Mouse (Mus musculus) sigmoid colon, adult 10 weeks (tissue): ENCODE measurements around the gene Srsf10. TPM values are rescaled to one million over a fixed set of nuclear protein-coding genes. Genes with fewer than 3 reads are reported as not detected.

Source experiments
- polyA plus RNA-seq: library from polyadenylated mRNA; stranded (reverse); fragments of 350-450 nt; fragmentation: Illumina TruSeq; extraction: RNeasy Lipid Tissue Mini Kit (QIAGEN cat#74804); gene quantifications from one replicate; pipeline ENCODE4 v1.2.3, GENCODE M21; 2014; ENCODE audit warnings: low read depth, low replicate concordance

The Srsf10 gene
- polyA plus RNA-seq: 309 TPM

DNA sequence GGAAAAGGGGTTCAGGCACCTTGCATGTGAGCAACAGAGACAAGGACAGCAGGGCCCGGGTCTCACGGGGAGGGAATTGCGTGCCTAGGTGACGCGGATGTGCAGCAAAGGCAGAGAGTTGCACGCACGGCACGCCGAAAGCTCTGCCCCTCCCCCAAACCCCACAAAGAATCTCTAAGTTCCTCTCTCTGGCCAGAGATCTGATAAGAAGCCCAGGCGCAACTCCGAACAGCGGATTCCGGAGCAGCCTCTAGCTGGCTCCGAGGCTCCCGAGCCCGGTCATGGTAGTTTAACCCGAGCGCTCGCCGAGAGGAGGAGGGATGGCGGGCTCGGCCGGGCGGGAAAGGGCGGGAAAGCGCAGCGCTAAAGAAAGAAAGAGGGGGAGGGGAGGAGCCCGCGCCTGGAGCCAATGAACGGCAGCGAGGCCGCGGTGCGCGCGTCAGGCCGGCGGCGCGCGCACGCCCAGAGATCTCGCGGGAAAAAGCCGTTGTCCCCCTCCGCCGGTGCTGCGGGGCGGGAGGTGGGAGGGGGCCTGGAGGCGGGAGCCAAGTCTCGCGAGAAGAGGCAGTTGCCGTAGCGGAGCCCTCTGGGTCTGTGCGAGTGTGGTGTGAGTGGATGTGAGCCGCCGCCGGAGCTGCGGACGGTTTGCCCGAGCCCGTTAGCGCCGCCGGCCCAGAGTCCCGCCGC lies at the start of gene Srsf10:
Gene Srsf10 (plus strand): TSS at position 212 of the 687 bp plus-strand sequence.

GRCm38 (mm10) chr4:135873526-135874202 lies 18.1 kb downstream of the Srsf10 start, which contains the start of gene Pnrc2:
TSS of gene Pnrc2 (minus strand) at chr4:135873850.

DNA sequence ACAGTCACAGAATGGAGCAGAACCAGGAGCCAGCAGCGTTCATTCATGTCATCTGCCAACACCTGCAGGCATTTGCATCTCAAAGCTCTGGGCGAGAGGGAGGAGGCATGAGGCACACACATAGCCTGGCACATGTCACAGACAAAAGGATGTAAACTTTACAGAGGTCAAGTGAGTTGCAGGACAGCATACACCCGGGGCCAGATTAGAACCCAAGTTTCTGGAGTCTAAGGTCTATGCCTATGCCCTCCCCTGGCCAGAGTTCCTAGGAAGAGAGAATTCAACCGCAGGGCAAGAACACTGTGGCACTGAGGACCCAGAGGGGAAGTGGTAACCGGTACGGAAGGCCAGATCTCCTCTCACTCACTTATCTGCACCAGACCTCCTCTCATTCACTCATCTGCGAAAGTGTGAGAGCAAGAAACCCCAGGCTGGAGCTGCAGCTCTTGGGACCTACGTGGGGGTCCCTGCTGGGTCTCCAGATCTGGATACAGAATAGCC lies 39.6 kb downstream of the Srsf10 start, which contains the start of gene Cnr2:
Gene Cnr2 (plus strand): TSS at position 324 of the 501 bp plus-strand sequence.

Other genes with a start within 250 kb of the Srsf10 start
- gene Ifnlr1, start 169.5 kb upstream of the Srsf10 start, polyA plus RNA-seq: 4.6 TPM
- gene Il22ra1, start 127.6 kb upstream of the Srsf10 start, polyA plus RNA-seq: 3.1 TPM
- gene Myom3, start 96.0 kb upstream of the Srsf10 start, polyA plus RNA-seq: 0.60 TPM
- gene Pnrc2, start 18.1 kb downstream of the Srsf10 start, polyA plus RNA-seq: 508 TPM
- gene Cnr2, start 39.6 kb downstream of the Srsf10 start, polyA plus RNA-seq: 0.88 TPM
- 127 TPM for gene Fuca1, start 65.0 kb downstream of the Srsf10 start, polyA plus RNA-seq
- gene Hmgcl, start 90.7 kb downstream of the Srsf10 start, polyA plus RNA-seq: 14.6 TPM
- 2.0 TPM for gene Gale, start 108.0 kb downstream of the Srsf10 start, polyA plus RNA-seq
- gene Lypla2, start 116.9 kb downstream of the Srsf10 start, polyA plus RNA-seq: 0.54 TPM
- gene Pithd1, start 131.5 kb downstream of the Srsf10 start, polyA plus RNA-seq: 71.5 TPM
- 24.0 TPM for gene Eloa, start 166.0 kb downstream of the Srsf10 start, polyA plus RNA-seq
- 430 TPM for gene Rpl11, start 197.7 kb downstream of the Srsf10 start, polyA plus RNA-seq